Mouse (Mus musculus): ENCODE measurements around the gene Pdcd2. TPM values are rescaled to one million over a fixed set of nuclear protein-coding genes. Genes with fewer than 3 reads are reported as not detected.
A peak's percentile ranks its signal among the peaks of the same experiment; 100 is the strongest.
"Not testable (repeated sequence)": the region's sequence is repeated elsewhere in the genome, so short reads cannot be mapped to it uniquely, and the experiment has no call there.

The Pdcd2 gene
- 29.5 and 46.6 TPM in 2 replicates for polyA plus RNA-seq (2016; fragmentation: Nextera tagmentation; extraction: Ambion mirVana)

DNA sequence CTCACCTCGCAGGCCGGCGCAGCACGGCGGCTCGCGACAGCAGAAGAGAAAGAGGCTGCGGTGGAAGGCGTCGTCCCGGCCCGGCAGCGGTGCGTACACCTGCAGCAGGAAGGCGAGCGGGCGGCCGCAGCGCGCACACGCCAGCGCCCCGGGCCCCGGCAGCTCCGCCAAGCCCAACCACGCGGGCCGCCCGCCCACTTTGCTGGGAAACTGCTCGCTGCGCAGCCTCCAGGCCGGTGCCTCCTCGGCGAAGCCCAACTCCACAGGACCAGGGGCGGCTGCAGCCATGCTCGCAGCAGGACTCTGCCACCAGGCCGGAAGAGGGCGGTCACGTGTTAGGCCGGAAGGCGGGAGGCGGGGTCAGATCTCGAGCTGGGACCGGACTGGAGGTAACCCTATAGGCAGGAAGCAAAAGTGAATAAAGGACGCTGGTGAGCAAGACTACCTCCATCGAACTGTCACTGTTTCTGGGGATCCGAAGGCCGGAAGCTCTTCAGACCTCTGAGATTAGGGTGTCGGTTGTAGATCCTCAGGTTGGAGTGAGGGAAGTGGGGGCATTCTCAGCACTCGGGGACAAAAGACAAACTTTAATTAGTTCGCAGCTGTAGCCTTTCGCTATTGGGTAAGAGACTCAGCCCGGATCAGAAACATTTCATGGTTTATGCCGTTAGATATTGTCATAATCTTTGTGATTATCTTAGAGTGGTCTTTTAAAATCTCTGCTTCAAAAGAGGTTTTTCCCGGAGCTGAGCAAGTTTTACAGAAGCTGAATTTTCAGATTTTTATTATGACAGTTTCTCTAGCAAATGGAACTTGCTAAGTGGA is at the start of gene Pdcd2:
Gene Pdcd2 (minus strand): TSS at position 316 of the 825 bp plus-strand sequence.
- peak within 1 kb of the TSS; percentile 91 for H3K4me3 ChIP-seq
- WGBS, result 2% methylated on average over 55 of the region's 55 CpGs
- H3K4me1 ChIP-seq, result peaks cover 10% of the 10 kb centered on the region
- peak; percentile 99 for DNase-seq (ENCODE audit: low spot score)
- peak within 1 kb of the TSS; percentile 91 for H3K27ac ChIP-seq
- H3K36me3 ChIP-seq, result peaks cover 32% of the 10 kb centered on the region
- H3K9me3 ChIP-seq, result no peaks in the 10 kb centered on the region
- H3K27me3 ChIP-seq (ENCODE audit: insufficient read depth, poor library complexity, severe bottlenecking), result no peaks in the 10 kb centered on the region

DNA sequence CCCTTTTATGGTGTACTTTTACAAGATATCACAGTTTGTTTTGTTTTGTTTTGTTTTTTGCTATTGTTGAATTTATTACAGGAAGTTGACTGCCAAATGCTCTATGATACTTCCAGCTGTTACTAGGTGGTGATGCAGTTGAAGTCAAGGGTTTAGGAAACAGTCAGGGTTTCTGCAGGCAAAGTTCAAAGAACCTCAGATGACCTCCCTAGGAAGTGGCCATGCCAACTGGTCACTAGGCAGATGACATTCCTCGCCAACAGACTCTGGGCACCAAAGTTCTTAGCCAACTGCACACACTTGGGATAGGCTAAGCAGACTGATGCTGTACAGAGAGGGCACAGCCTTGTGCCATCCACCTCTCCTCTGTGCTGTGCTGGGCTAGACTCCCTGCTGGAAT is 48.0 kb upstream of the Pdcd2 start:
- WGBS, result 58% methylated on average over 1 of the region's 1 CpGs
- no peak overlapping the region for H3K4me3 ChIP-seq
- no peaks in the 10 kb centered on the region for H3K9me3 ChIP-seq
- peaks cover 16% of the 10 kb centered on the region for H3K27me3 ChIP-seq (ENCODE audit: insufficient read depth, poor library complexity, severe bottlenecking)
- no peak overlapping the region for H3K27ac ChIP-seq
- no peak for DNase-seq (ENCODE audit: low spot score)
- no peaks in the 10 kb centered on the region for H3K36me3 ChIP-seq
- H3K4me1 ChIP-seq, result 0 out of 2 replicates have a peak, but pooled peaks cover 4% of the 10 kb centered on the region

DNA sequence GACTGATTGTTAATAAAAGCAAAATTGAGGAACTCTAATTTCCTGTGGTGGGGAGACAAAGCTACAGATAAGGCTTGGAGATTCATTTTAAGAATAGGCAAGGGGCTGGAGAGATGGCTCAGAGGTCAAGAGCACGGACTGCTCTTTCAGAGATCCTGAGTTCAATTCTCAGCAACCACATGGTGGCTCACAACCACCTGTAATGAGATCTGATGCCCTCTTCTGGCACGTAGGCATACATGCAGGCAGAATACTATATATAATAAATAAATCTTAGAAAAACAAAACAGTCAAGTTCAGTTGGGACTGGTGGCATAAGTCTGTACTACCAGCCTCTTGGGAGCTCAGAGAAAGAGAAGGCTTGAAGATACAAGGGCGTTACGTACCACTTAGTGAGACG is 39.8 kb upstream of the Pdcd2 start:
- WGBS, result 68% methylated on average over 5 of the region's 5 CpGs
- Histone ChIP-seq H3K4me1 (peaks cover 5% of the 10 kb centered on the region), H3K9me3 (no peaks in the 10 kb centered on the region), H3K4me3 (no peak overlapping the region), H3K36me3 (no peaks in the 10 kb centered on the region), H3K27me3 (ENCODE audit: insufficient read depth, poor library complexity, severe bottlenecking) (peaks cover 10% of the 10 kb centered on the region; the same call in 1 of the 2 replicates), H3K27ac (no peak overlapping the region)
- DNase-seq (ENCODE audit: low spot score), result no peak

- H3K4me1 ChIP-seq, result peaks cover 5% of the 10 kb centered on the region
- H3K4me3 ChIP-seq, result peak overlapping the region; percentile 78
- H3K27me3 ChIP-seq (ENCODE audit: insufficient read depth, poor library complexity, severe bottlenecking), result peaks cover 10% of the 10 kb centered on the region; the same call in 1 of the 2 replicates
- H3K36me3 ChIP-seq, result no peaks in the 10 kb centered on the region
- H3K9me3 ChIP-seq, result no peaks in the 10 kb centered on the region
- no peak for DNase-seq (ENCODE audit: low spot score)
- peak overlapping the region; percentile 95 for H3K27ac ChIP-seq
- WGBS, result 43% methylated on average over 12 of the region's 12 CpGs
Measured at GRCm38 (mm10) chr17:15564928-15565300, 37.8 kb upstream of the Pdcd2 start.

DNA sequence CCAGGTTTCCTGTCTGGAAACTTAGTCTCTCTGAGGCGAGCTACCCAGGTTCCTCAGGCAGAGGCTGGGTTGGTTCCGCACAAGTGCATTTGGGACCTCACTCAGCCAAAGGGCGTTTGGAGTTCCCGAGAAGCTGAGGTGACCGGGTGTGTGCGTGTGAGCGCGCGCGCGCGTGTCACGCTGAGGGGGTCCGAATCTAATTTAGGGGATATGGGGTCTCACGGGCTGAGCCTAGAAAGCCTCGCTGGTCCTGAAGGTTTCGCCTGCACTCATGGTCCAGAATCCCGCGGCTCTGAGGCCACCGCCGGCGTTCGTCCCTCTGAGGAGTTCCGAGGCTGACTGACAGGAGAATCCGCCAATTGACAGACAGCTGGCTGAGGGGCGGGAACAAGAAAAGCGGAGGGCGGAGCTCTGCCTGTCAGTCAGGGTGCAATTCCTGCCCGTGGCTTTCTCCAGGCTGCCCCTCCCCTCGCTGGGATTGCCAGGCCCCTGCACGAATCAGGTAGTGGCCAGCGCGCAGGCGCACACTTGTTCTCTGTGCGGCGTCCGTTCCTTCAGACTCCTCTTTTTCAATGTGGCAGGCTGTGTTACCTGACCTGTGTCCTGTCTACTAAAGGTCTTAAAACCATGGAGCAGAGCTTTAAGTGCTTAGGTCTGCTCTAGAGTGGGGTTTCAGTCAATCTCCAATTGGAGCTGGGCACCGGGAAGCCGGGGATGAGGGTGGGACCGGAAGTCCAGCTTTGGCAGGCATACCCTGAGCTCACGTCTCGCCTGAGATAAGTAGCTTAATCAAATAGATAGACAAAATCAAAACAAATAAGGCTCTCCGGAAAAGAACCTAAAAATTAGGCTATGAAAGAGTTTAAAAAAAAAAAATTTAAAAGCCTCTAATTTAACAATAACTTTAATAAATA is 37.2 kb upstream of the Pdcd2 start, which contains the start of gene Prdm9:
Gene Prdm9 (minus strand): TSS at position 341 of the 914 bp plus-strand sequence.
- H3K9me3 ChIP-seq, result no peaks in the 10 kb centered on the region
- peaks cover 5% of the 10 kb centered on the region for H3K4me1 ChIP-seq
- peak within 1 kb of the TSS; percentile 95 for H3K27ac ChIP-seq
- H3K4me3 ChIP-seq, result peak within 1 kb of the TSS; percentile 78
- WGBS, result under 1% methylated on average over 43 of the region's 43 CpGs
- peak; percentile 99 for DNase-seq (ENCODE audit: low spot score)
- peaks cover 10% of the 10 kb centered on the region; the same call in 1 of the 2 replicates for H3K27me3 ChIP-seq (ENCODE audit: insufficient read depth, poor library complexity, severe bottlenecking)
- H3K36me3 ChIP-seq, result no peaks in the 10 kb centered on the region

GRCm38 (mm10) chr17:15559946-15560345 is 32.8 kb upstream of the Pdcd2 start:
- peaks cover 5% of the 10 kb centered on the region for H3K4me1 ChIP-seq
- H3K36me3 ChIP-seq, result no peaks in the 10 kb centered on the region
- H3K4me3 ChIP-seq, result no peak overlapping the region
- H3K27me3 ChIP-seq (ENCODE audit: insufficient read depth, poor library complexity, severe bottlenecking), result peaks cover 10% of the 10 kb centered on the region; the same call in 1 of the 2 replicates
- no peak overlapping the region for H3K27ac ChIP-seq
- WGBS, result 90% methylated on average over 2 of the region's 2 CpGs
- no peak for DNase-seq (ENCODE audit: low spot score)
- H3K9me3 ChIP-seq, result no peaks in the 10 kb centered on the region

DNA sequence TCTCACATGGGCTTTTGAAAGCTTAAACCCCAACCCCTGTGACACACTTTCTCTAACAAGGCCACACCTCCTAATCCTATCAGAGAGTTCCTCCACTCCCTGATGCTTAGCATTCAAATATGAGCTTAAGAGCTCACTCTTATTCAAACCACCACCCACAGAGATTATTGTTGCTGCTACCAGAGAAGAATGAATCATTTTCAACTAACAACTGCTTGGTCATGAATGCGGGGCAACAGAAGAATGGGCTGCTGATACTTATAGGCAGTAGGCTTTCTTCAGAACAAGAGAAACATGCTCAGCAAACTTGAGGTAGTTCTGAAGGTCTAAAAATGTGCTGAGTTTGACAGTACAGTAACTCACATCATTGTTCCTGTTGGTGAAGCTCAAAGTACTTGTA is 22.6 kb upstream of the Pdcd2 start:
- no peak overlapping the region for H3K4me3 ChIP-seq
- 0 out of 2 replicates have a peak, but pooled peaks cover 4% of the 10 kb centered on the region for H3K9me3 ChIP-seq
- no peaks in the 10 kb centered on the region for H3K36me3 ChIP-seq
- no peaks in the 10 kb centered on the region for H3K4me1 ChIP-seq
- no peak overlapping the region for H3K27ac ChIP-seq
- DNase-seq (ENCODE audit: low spot score), result no peak
- 42% methylated on average over 1 of the region's 1 CpGs for WGBS
- H3K27me3 ChIP-seq (ENCODE audit: insufficient read depth, poor library complexity, severe bottlenecking), result peaks cover 6% of the 10 kb centered on the region; the same call in 1 of the 2 replicates

GRCm38 (mm10) chr17:15546440-15546839 is 19.3 kb upstream of the Pdcd2 start:
- DNase-seq (ENCODE audit: low spot score), result no peak
- Histone ChIP-seq H3K27ac (no peak overlapping the region), H3K4me3 (no peak overlapping the region), H3K27me3 (ENCODE audit: insufficient read depth, poor library complexity, severe bottlenecking) (peaks cover 6% of the 10 kb centered on the region; the same call in 1 of the 2 replicates), H3K9me3 (0 out of 2 replicates have a peak, but pooled peaks cover 5% of the 10 kb centered on the region), H3K4me1 (no peaks in the 10 kb centered on the region), H3K36me3 (no peaks in the 10 kb centered on the region)
- 69% methylated on average over 4 of the region's 4 CpGs for WGBS

DNA sequence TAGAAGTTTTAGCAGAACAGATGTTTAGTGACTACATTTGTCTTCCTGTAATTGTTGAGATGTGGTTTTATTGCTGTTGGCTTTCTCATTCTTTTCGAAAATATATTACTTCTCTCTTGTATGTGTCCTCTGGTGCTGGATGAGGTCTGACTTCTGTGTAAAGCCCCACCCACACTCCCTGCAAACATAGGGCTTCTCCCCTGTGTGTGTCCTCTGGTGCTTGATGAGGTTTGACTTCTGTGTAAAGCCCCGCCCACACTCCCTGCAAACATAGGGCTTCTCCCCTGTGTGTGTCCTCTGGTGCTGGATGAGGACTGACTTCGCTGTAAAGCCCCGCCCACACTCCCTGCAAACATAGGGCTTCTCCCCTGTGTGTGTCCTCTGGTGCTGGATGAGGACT is 16.8 kb upstream of the Pdcd2 start:
- H3K9me3 ChIP-seq; H3K27me3 ChIP-seq (ENCODE audit: insufficient read depth, poor library complexity, severe bottlenecking); DNase-seq (ENCODE audit: low spot score); H3K4me3 ChIP-seq; H3K36me3 ChIP-seq; H3K4me1 ChIP-seq; H3K27ac ChIP-seq: not testable (repeated sequence)
- WGBS, result 57% methylated on average over 4 of the region's 4 CpGs

GRCm38 (mm10) chr17:15540309-15540708 is 13.2 kb upstream of the Pdcd2 start:
- DNase-seq (ENCODE audit: low spot score), result no peak
- Histone ChIP-seq H3K36me3 (no peaks in the 10 kb centered on the region), H3K4me3 (no peak overlapping the region), H3K27ac (no peak overlapping the region), H3K4me1 (0 out of 2 replicates have a peak, but pooled peaks cover 3% of the 10 kb centered on the region), H3K27me3 (ENCODE audit: insufficient read depth, poor library complexity, severe bottlenecking) (peaks cover 22% of the 10 kb centered on the region), H3K9me3 (0 out of 2 replicates have a peak, but pooled peaks cover 3% of the 10 kb centered on the region)
- 62% methylated on average over 4 of the region's 4 CpGs for WGBS

GRCm38 (mm10) chr17:15536457-15536904 is 9.4 kb upstream of the Pdcd2 start:
- DNase-seq (ENCODE audit: low spot score), result peak; percentile 74
- Histone ChIP-seq H3K27me3 (ENCODE audit: insufficient read depth, poor library complexity, severe bottlenecking) (peaks cover 29% of the 10 kb centered on the region), H3K9me3 (no peaks in the 10 kb centered on the region), H3K4me3 (peak overlapping the region; percentile 57), H3K27ac (peak overlapping the region; percentile 30; the same call in 1 of the 2 replicates), H3K36me3 (no peaks in the 10 kb centered on the region), H3K4me1 (0 out of 2 replicates have a peak, but pooled peaks cover 3% of the 10 kb centered on the region)
- WGBS, result under 1% methylated on average over 32 of the region's 33 CpGs

DNA sequence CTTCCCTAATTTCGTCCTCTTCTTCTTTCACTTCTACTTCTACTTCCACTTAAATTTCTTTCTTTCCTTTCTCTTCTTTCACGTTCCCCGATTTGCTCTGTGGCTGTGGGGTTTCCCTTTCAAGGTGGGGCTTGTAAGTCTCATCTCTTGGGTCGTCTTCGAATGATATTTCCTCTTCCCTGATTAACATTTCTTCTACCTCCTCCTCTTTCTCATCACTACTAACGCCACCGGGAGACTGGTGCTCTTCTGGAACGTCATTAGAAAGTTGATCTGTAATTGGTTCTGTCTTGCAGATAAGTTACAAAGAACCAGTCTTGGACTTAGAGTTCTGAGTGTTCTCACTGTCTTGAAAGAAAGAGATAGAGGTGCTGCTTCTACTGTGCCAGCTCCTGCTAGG is 8.8 kb upstream of the Pdcd2 start:
- 15% methylated on average over 8 of the region's 8 CpGs for WGBS
- H3K9me3 ChIP-seq, result no peaks in the 10 kb centered on the region

More for the DNA sequence above, 8.8 kb upstream of the Pdcd2 start:
- Histone ChIP-seq H3K4me1 (0 out of 2 replicates have a peak, but pooled peaks cover 3% of the 10 kb centered on the region), H3K27ac (no peak overlapping the region), H3K36me3 (no peaks in the 10 kb centered on the region), H3K27me3 (ENCODE audit: insufficient read depth, poor library complexity, severe bottlenecking) (peaks cover 29% of the 10 kb centered on the region), H3K4me3 (peak overlapping the region; percentile 57)
- no peak for DNase-seq (ENCODE audit: low spot score)
